Mouse (Mus musculus): ENCODE measurements around the gene Flrt3.

DNA sequence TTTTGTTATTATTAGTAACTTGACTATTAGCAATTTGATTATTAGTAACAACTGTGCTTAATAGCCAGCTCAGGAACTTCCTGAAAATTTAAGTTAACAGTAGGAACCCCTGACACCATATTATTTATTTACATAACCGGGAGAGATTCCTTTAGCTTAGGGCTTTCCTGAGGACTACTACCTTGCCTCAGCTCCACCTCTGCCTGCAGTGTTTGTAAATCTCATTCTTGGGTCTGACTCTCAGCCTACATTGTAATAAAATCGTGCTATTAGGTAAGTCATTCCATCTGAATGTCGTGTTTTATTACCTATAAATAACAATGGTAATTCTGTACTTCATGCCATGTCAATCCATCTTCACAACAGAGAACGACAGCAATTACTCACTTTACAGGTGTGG, 21.2 kb upstream of the Flrt3 start:
- TF ChIP-seq RCOR1 (conservative IDR thresholded peaks at IDR 0.05; ENCODE audit: low read depth, low read length) = no peak
- no peak for TF ChIP-seq TCF12 (IDR thresholded peaks at IDR 0.05; ENCODE audit: low read depth, low read length)
- TF ChIP-seq CTCF (conservative IDR thresholded peaks at IDR 0.05 in 1 of 2, IDR thresholded peaks at IDR 0.05 in 1 of 2; ENCODE audit: low read depth in 2 of 2, low read length in 2 of 2) = no peak
- TF ChIP-seq EP300 (IDR thresholded peaks at IDR 0.05; ENCODE audit: low read length) = no peak
- TF ChIP-seq MAFK (IDR thresholded peaks at IDR 0.05; ENCODE audit: insufficient replicate concordance, low read length) = no peak
- no peak for TF ChIP-seq SIN3A (IDR thresholded peaks at IDR 0.05; ENCODE audit: low read length)
- TF ChIP-seq ZNF384 (IDR thresholded peaks at IDR 0.05; ENCODE audit: low read depth, low read length) = no peak
- no peak for TF ChIP-seq JUND (conservative IDR thresholded peaks at IDR 0.05; ENCODE audit: low read depth, low read length)
- TF ChIP-seq SMC3 (IDR thresholded peaks at IDR 0.05; ENCODE audit: low read depth, low read length) = no peak
- no peak for TF ChIP-seq NRF1 (IDR thresholded peaks at IDR 0.05; ENCODE audit: low read depth, low read length)
- TF ChIP-seq ETS1 (conservative IDR thresholded peaks at IDR 0.05; ENCODE audit: low read depth, low read length) = no peak
- no peak for TF ChIP-seq RAD21 (IDR thresholded peaks at IDR 0.05; ENCODE audit: low read depth, low read length)

Data from CH12.LX (cell line).